Mouse (Mus musculus) adrenal gland, postnatal 36 days (tissue): Measurements from ENCODE around the gene Nsd1. TPM values are rescaled to one million over a fixed set of nuclear protein-coding genes. Genes with fewer than 3 reads are reported as not detected.
A peak's percentile ranks its signal among the peaks of the same experiment; 100 is the strongest.

Source experiments
- DNase-seq, 2 experiments: peaks; one replicate each; pipeline ENCODE4 v3.0.0; 2021; ENCODE audit warnings: mixed read lengths in 1 of 2
- total RNA-seq, 2 experiments: library from RNA; stranded (reverse); gene quantifications; 2 replicates each; pipeline ENCODE4 v1.2.3; 2021

Nsd1 gene
- total RNA-seq, 2 experiments from 2014 or later: 103 to 115 TPM

- peak; percentile 84 to 90 for DNase-seq
Observed at GRCm38 (mm10) chr13:55329683-55330566, 120.3 kb downstream of the Nsd1 start, which contains the start of gene Mxd3. TSS of gene Mxd3 (minus strand) at chr13:55329823.

- no peak for DNase-seq
Observed at GRCm38 (mm10) chr13:55330567-55331400, 121.2 kb downstream of the Nsd1 start.

GRCm38 (mm10) chr13:55332331-55332730 is 122.7 kb downstream of the Nsd1 start:
- DNase-seq: no peak

GRCm38 (mm10) chr13:55335701-55336100 is 126.1 kb downstream of the Nsd1 start:
- DNase-seq: no peak

- no peak for DNase-seq
Observed at GRCm38 (mm10) chr13:55337341-55337975, 127.9 kb downstream of the Nsd1 start.

GRCm38 (mm10) chr13:55338131-55339054 is 128.8 kb downstream of the Nsd1 start:
- DNase-seq: no peak

- DNase-seq: no peak
Observed at GRCm38 (mm10) chr13:55339259-55339658, 129.7 kb downstream of the Nsd1 start.

GRCm38 (mm10) chr13:55342469-55342868 is 132.9 kb downstream of the Nsd1 start:
- no peak for DNase-seq

GRCm38 (mm10) chr13:55344286-55344685 is 134.7 kb downstream of the Nsd1 start:
- no peak for DNase-seq

GRCm38 (mm10) chr13:55346745-55347144 is 137.2 kb downstream of the Nsd1 start:
- no peak for DNase-seq

- no peak for DNase-seq
Observed at GRCm38 (mm10) chr13:55361145-55361544, 151.6 kb downstream of the Nsd1 start.

- DNase-seq: peak in 1 of 2 experiments; percentile 19
Observed at GRCm38 (mm10) chr13:55361974-55362452, 152.4 kb downstream of the Nsd1 start.

- peak; percentile 96 to 97 for DNase-seq
Observed at GRCm38 (mm10) chr13:55362453-55363060, 153.0 kb downstream of the Nsd1 start, which contains the start of gene Lman2. TSS of gene Lman2 (minus strand) at chr13:55362783.

Other genes starting within 250 kb of the Nsd1 start
- 1 to 10 TPM in 1 of 2 experiments, under 1 TPM in 1; 0.72 to 1.1 TPM for gene Hk3, start 188.4 kb upstream of the Nsd1 start, total RNA-seq
- gene Uimc1, start 109.5 kb upstream of the Nsd1 start, total RNA-seq: 10 to 100 TPM; 27.1 to 29.4 TPM
- gene Zfp346, start 104.5 kb upstream of the Nsd1 start, total RNA-seq: 10 to 100 TPM; 45.8 to 50.9 TPM
- gene Gm17617, start 76.2 kb upstream of the Nsd1 start, total RNA-seq: not detected
- 10 to 100 TPM; 35.9 to 61.1 TPM for gene Fgfr4, start 57.1 kb upstream of the Nsd1 start, total RNA-seq
- gene Prelid1, start 110.7 kb downstream of the Nsd1 start, total RNA-seq: 100 to 1,000 TPM; 149 to 154 TPM
- 10 to 100 TPM; 56.9 to 63.8 TPM for gene Rab24, start 112.2 kb downstream of the Nsd1 start, total RNA-seq
- 1 to 10 TPM; 2.9 to 3.0 TPM for gene Mxd3, start 120.0 kb downstream of the Nsd1 start, total RNA-seq
- 100 to 1,000 TPM; 114 to 118 TPM for gene Lman2, start 153.0 kb downstream of the Nsd1 start, total RNA-seq
- gene Rgs14, start 159.9 kb downstream of the Nsd1 start, total RNA-seq: under 1 TPM; 0.49 to 0.86 TPM
- not detected for gene Slc34a1, start 188.4 kb downstream of the Nsd1 start, total RNA-seq
- not detected for gene Pfn3, start 205.4 kb downstream of the Nsd1 start, total RNA-seq
- under 1 TPM in 1 of 2 experiments, not detected in 1; 0.30 TPM for gene F12, start 217.0 kb downstream of the Nsd1 start, total RNA-seq
- 10 to 100 TPM; 34.5 to 49.4 TPM for gene Grk6, start 235.3 kb downstream of the Nsd1 start, total RNA-seq